Mouse (Mus musculus): ENCODE data around the gene Gm11168. TPM values are rescaled to one million over a fixed set of nuclear protein-coding genes. Genes with fewer than 3 reads are reported as not detected.
"Not testable (repeated sequence)": the region's sequence is repeated elsewhere in the genome, so short reads cannot be mapped to it uniquely, and the experiment has no call there.

The Gm11168 gene
- 1 to 10 TPM in 1 of 2 experiments, not detected in 1; 1.1 TPM for total RNA-seq (2021)
- long read RNA-seq, experiment 1 = 0 reads
- long read RNA-seq, experiment 2 = 0 reads

- DNase-seq = peak; percentile 12
Measured at GRCm38 (mm10) chr9:3002794-3003396, at the start of gene Gm11168. Gene Gm11168, plus strand, starts transcription at chr9:3003346.

- DNase-seq = not testable (repeated sequence)
Measured at GRCm38 (mm10) chr9:3000445-3000972, 2.6 kb upstream of the Gm11168 start, which contains the start of gene Gm10722. Gene Gm10722, plus strand, starts transcription at chr9:3000922.

GRCm38 (mm10) chr9:3001006-3001405 lies 2.1 kb upstream of the Gm11168 start:
- DNase-seq = not testable (repeated sequence)

- DNase-seq = peak; percentile 100
Measured at GRCm38 (mm10) chr9:3001948-3002659, 1.0 kb upstream of the Gm11168 start.

GRCm38 (mm10) chr9:3006179-3006578 lies 3.0 kb downstream of the Gm11168 start:
- not testable (repeated sequence) for DNase-seq

GRCm38 (mm10) chr9:3006636-3007035 lies 3.5 kb downstream of the Gm11168 start:
- DNase-seq = not testable (repeated sequence)

- DNase-seq = not testable (repeated sequence)
Measured at GRCm38 (mm10) chr9:3007272-3007671, 4.1 kb downstream of the Gm11168 start.

GRCm38 (mm10) chr9:3009331-3009730 lies 6.2 kb downstream of the Gm11168 start:
- not testable (repeated sequence) for DNase-seq

- DNase-seq = not testable (repeated sequence)
Measured at GRCm38 (mm10) chr9:3012054-3012621, 9.0 kb downstream of the Gm11168 start.

- not testable (repeated sequence) for DNase-seq
Measured at GRCm38 (mm10) chr9:3012733-3013279, 9.7 kb downstream of the Gm11168 start, which contains the start of gene Gm10721. Gene Gm10721, plus strand, starts transcription at chr9:3013140.

GRCm38 (mm10) chr9:3015354-3015753 lies 12.2 kb downstream of the Gm11168 start, which contains the start of gene Gm10720:
Gene Gm10720, plus strand, starts transcription at chr9:3015654.
- DNase-seq = not testable (repeated sequence)

- peak; percentile 7 for DNase-seq
Measured at GRCm38 (mm10) chr9:3015896-3016295, 12.8 kb downstream of the Gm11168 start.

GRCm38 (mm10) chr9:3017108-3017507 lies 14.0 kb downstream of the Gm11168 start, which contains the start of gene Gm10719:
Gene Gm10719, plus strand, starts transcription at chr9:3017408.
- not testable (repeated sequence) for DNase-seq

GRCm38 (mm10) chr9:3018944-3019343 lies 15.8 kb downstream of the Gm11168 start:
- DNase-seq = peak; percentile 100

GRCm38 (mm10) chr9:3019835-3020727 lies 16.9 kb downstream of the Gm11168 start:
- peak; percentile 85 for DNase-seq

GRCm38 (mm10) chr9:3022316-3023008 lies 19.3 kb downstream of the Gm11168 start:
- not testable (repeated sequence) for DNase-seq

- peak; percentile 10 for DNase-seq
Measured at GRCm38 (mm10) chr9:3023312-3023984, 20.3 kb downstream of the Gm11168 start, which contains the start of gene Gm10718. Gene Gm10718, plus strand, starts transcription at chr9:3023547.

- not testable (repeated sequence) for DNase-seq
Measured at GRCm38 (mm10) chr9:3023985-3024648, 21.0 kb downstream of the Gm11168 start.

GRCm38 (mm10) chr9:3024912-3025467 lies 21.8 kb downstream of the Gm11168 start, which contains the start of gene Gm10717:
Gene Gm10717, plus strand, starts transcription at chr9:3025417.
- not testable (repeated sequence) for DNase-seq

Data from adrenal gland, postnatal 10 days (tissue).